Mouse (Mus musculus): Measurements from ENCODE around the gene Olfr643.

The Olfr643 gene

DNA sequence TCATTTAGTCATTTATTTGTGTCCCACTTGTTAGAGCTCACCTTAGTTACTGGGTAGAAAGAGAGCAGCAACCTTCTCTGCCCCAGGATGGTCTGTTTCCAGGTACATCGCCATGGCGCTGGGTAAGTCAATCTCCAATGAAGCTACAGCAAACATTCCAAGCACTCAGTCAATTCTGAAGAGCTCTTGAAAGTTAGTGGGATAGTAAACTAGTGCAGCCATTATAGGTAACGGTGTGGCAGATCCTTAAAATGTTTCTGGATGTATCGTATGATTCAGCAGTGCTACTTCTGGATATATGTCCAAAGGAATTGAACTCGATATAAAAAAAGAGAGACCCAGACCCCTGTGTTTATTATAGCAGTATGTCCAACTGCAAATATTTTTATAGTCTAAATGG lies at the start of gene Olfr643:
TSS of gene Olfr643 (minus strand) at position 101 of the 400 bp plus-strand sequence.
- no peak for DNase-seq (ENCODE audit: low read depth, low spot score)

GRCm38 (mm10) chr7:104183292-104183691 lies 46.1 kb upstream of the Olfr643 start, which contains the start of gene Olfr648:
Gene Olfr648, minus strand, starts transcription at chr7:104183392.
- no peak for DNase-seq (ENCODE audit: low read depth, low spot score)

GRCm38 (mm10) chr7:104179074-104179473 lies 41.9 kb upstream of the Olfr643 start:
- no peak for DNase-seq (ENCODE audit: low read depth, low spot score)

DNA sequence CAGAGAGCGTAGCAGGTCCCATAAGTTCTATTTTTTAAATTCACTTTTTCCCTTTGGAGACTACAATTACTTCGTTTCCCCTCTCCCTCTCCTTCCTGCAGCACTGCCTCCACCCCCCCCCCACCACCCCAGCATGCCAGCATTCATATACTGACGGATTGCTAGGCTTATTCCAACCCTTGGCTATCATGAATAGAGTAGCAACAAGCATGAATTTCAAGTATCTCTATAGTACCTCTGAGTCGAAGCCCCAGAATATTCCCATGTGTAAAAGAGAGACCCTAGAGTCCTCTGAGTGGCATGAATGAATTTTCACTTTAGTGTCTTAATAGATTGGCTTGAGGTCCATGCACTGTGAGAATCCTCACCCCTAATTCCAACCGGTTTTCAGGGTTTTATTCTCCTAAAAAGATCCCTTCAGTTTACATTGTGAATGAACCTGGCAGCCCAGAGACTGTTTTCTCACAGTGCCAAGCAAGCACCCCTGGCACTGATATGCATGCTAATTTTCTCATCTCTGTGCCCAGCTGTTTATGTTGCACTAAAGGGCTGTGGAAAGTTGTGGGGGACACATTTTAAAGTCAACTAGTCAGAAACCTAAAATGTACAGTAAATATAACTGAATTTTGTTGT lies 41.3 kb upstream of the Olfr643 start:
- no peak for DNase-seq (ENCODE audit: low read depth, low spot score)

DNA sequence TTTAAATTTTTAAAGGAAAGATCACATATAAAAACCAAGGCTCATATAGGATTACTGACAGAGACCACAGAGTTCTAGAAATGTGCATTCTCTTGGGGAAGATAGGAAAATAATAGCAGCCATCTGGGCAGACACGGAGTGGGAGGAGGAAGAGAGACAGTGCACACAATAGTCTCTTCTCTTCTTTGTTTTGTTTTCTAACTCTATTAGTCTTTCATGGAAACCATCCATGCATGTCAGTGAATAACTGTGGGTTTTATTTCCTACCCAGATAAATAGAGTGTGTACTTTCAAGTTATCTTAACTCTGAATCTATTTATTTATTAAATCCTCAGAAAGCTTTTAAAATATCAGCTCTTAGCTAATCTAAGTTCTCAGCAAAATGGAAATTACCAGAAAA lies 37.9 kb upstream of the Olfr643 start:
- DNase-seq (ENCODE audit: low read depth, low spot score) = no peak

DNA sequence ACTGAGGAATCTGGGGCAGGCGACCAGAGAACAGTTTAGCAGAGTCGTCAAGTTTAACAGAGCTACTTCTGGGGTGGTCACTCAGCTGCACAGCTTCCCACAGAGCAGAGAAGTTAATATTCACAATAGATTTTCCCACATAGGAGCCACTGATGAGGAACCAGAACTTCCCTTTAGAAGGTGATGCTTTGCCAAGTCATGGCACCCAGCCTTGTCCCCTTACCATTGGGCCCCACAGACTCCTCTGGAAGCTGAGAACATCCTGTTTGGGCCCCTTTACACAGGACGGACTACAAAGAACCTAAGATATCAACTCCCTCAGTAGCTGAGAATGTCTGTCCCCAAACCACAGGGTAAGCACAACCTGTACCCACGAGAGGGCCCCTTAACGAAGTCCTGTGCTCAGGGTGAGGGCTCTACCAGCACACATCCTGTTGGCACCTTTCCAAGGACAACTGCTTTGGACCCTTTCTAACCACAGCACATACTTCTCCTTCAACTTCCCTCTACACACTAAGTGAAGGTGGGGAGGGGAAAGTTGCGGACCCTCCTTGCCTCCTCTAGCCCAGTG lies 32.5 kb upstream of the Olfr643 start:
- DNase-seq (ENCODE audit: low read depth, low spot score) = no peak

DNA sequence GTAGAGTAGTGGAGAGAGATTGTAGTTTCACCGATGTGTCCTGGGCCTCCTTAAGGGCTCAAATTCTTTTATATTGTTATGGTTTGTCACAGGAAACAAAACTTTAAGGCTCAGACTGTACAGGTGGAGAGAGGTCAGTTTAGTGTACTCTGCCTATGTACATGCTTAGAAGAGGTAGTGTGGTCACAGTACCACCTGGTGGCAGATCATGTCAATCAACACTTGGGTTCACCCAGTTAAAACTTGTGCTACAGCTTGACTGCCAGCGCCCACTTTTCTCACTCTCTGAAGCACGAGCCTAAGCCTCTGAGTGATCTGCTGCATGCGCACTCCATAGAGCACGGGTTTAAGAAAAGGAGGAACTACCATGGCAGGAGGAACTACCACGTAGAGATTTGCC lies 29.9 kb upstream of the Olfr643 start:
- peak; percentile 9 for DNase-seq (ENCODE audit: low read depth, low spot score)

GRCm38 (mm10) chr7:104150456-104150855 lies 13.3 kb upstream of the Olfr643 start, which contains the start of gene Ubqlnl:
Gene Ubqlnl, minus strand, starts transcription at chr7:104150556.
- DNase-seq (ENCODE audit: low read depth, low spot score) = no peak

- DNase-seq (ENCODE audit: low read depth, low spot score) = no peak
Measured at GRCm38 (mm10) chr7:104143179-104143578, 6.0 kb upstream of the Olfr643 start, which contains the start of gene Ubqln3. Gene Ubqln3, minus strand, starts transcription at chr7:104143279.

- no peak for DNase-seq (ENCODE audit: low read depth, low spot score)
Measured at GRCm38 (mm10) chr7:104129726-104130125, 7.5 kb downstream of the Olfr643 start, which contains the start of gene Ubqln5. Gene Ubqln5, minus strand, starts transcription at chr7:104129826.

DNA sequence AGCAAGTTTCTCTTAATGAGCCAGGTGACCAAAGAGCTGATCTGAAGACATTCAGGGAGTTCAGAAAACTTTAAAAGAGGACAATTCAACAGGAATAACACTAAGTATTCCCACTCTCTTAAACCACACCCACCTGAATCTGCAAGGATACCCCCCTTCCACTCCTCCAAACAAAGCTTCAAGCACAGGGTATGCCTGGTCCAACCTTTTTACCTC lies 32.5 kb downstream of the Olfr643 start, which contains the start of gene Olfr646:
TSS of gene Olfr646 (plus strand) at position 117 of the 216 bp plus-strand sequence.
- DNase-seq (ENCODE audit: low read depth, low spot score) = no peak

DNA sequence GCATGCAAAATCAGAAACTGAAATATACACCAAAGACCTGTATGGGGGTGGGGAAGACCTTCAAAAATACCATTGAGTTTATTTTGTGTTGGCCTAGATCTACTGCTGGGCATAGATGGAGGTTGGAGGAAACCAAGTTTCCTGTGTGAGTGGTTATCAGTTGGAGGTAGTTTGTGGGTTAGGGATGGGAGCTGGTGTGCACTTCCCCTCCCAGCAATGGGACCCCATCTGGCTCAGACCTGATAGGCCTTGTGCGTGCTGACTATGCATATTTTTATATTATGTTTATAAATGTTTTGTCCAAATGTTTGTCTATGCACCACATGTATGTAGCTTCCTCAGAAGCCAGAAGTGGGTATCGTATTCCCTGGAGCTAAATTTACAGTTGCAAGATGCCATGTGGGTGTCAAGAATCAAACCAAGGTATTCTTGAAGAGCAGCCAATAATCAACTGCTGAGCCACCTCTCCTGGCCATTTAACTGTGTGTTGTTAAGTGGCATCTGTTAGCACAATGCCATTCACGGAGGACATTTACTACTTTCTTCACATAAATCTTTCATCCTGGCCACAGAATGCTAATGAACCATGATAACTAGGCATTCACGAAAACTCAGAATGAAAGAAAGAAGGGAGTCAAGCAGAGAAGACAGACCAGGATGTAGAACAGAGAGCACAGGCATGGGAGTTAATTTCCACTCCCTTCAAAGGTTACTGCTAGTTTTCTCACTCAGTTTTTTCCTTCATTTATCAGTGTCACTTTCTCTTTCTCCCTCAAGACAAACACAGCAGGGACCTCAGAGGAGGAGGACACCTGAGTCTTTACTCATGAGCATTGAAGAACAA lies 33.1 kb downstream of the Olfr643 start:
- no peak for DNase-seq (ENCODE audit: low read depth, low spot score)

- no peak for DNase-seq (ENCODE audit: low read depth, low spot score)
Measured at GRCm38 (mm10) chr7:104085365-104085764, 51.8 kb downstream of the Olfr643 start, which contains the start of gene Olfr645. Gene Olfr645, minus strand, starts transcription at chr7:104085465.

- no peak for DNase-seq (ENCODE audit: low read depth, low spot score)
Measured at GRCm38 (mm10) chr7:104071769-104072168, 65.4 kb downstream of the Olfr643 start, which contains the start of gene Olfr644. Gene Olfr644, minus strand, starts transcription at chr7:104071869.

DNA sequence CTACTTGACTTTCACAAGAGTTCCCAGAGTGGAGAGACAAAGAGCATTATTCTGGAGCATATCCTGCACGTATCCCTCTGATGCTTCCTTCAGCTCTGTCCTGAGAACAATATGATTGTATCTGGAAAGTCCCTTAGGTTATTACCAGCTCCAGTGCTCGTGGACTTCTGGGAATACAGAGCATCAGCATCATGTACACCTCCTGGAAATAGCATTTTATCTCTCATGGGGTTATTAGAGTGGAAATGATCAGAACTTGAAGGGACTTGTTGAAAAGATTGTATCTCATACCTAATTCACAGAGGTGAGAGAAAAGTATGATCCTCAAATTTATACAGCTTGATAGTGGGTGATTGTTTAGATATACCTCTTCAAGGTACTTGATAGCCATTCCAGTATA lies 75.9 kb downstream of the Olfr643 start, which contains the start of gene 4930516K23Rik:
TSS of gene 4930516K23Rik (minus strand) at position 101 of the 400 bp plus-strand sequence.
- no peak for DNase-seq (ENCODE audit: low read depth, low spot score)

DNA sequence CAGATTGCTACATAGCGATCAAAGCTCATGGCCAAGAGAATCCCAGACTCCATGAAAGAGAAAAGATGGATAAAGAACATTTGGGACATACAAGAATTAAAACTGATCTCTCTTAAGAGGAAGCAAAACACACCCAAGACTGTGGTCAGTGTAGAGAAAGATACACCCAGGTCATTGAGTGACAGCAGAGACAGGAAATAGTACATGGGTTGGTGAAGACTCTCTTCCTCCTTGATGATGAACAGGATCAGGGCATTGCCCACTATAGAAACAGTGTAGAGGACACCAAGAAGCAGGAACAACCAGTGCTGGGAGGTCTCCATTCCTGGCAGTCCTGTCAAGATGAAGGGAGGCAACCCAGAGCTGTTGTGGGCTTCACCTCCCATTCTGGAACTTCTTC lies 78.0 kb downstream of the Olfr643 start:
- DNase-seq (ENCODE audit: low read depth, low spot score) = no peak

- no peak for DNase-seq (ENCODE audit: low read depth, low spot score)
Measured at GRCm38 (mm10) chr7:104052566-104052965, 84.6 kb downstream of the Olfr643 start, which contains the start of gene Olfr642. Gene Olfr642, minus strand, starts transcription at chr7:104052666.

DNA sequence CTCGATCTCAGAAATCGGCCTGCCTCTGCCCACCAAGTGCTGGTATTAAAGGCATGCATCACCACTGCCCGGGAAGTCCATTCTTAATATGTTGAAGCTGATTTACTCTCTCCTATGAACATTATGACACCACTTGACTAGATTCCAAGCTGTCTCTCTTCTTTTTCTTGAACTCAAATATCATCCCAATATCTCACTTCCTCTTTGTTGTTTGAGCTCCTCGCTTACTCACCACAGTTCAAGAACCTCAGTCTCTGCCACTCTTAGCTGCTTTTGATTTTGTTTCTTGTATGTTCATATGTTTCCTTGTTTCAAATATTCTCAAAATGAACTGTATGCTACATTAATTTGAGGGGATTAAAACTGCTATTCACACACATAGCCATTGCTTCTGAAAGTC lies 86.5 kb downstream of the Olfr643 start:
- DNase-seq (ENCODE audit: low read depth, low spot score) = no peak

- DNase-seq (ENCODE audit: low read depth, low spot score) = no peak
Measured at GRCm38 (mm10) chr7:104035145-104035544, 102.1 kb downstream of the Olfr643 start, which contains the start of gene Olfr641. Gene Olfr641, plus strand, starts transcription at chr7:104035445.

DNA sequence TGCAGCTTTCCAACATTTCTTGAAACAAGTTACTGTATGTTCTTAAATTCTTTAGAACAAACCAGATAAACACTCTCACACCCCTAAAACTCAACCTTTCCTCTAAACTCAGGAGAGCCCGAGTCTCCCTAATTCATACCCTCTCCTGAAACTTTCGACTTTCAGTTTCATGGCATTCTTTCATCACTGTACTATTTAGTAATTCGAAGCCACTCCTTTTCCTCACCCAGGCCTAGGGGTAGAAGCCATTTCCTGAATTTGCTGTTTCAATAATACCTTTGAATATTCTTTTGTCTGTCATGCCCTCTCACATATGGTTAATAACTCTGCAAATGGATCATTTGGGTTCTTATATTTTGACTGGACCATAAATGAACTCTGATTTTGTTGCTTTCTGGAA lies 110.2 kb downstream of the Olfr643 start:
- DNase-seq (ENCODE audit: low read depth, low spot score) = no peak

- DNase-seq (ENCODE audit: low read depth, low spot score) = no peak
Measured at GRCm38 (mm10) chr7:104025473-104025872, 111.7 kb downstream of the Olfr643 start, which contains the start of gene Olfr640. Gene Olfr640, minus strand, starts transcription at chr7:104025573.

DNA sequence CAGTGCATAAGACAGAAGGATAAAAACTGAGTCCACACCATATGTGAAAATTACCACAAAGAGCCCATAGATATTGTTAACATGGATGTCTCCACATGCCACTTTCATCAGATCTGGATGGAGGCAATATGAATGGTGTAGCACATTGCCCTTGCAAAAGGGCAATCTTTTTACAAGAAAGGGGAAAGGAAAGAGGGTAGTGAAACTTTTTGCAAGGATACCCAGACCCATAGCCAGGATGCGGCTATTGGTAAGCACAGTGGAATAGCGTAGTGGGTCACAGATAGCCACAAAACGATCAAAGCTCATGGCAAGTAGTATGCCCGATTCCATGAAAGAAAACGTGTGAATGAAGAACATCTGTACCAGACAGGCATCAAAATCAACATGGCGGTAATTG lies 115.6 kb downstream of the Olfr643 start:
- no peak for DNase-seq (ENCODE audit: low read depth, low spot score)
